Mouse (Mus musculus): ENCODE measurements around the gene Serp2.

GRCm38 (mm10) chr14:76536921-76537320 is 19.8 kb downstream of the Serp2 start:
- TF ChIP-seq CTCF (IDR thresholded peaks at IDR 0.05; ENCODE audit: borderline replicate concordance, extremely low read depth, insufficient read depth, insufficient read length) (no peak), POLR2A (IDR thresholded peaks at IDR 0.05; ENCODE audit: borderline replicate concordance, extremely low read depth, insufficient read depth, insufficient read length, poor library complexity, severe bottlenecking) (no peak)

Data from brain, embryonic 14.5 days (tissue).